Mouse (Mus musculus) liver, postnatal 0 days (tissue): Measurements from ENCODE around the gene Gp1bb. TPM values are rescaled to one million over a fixed set of nuclear protein-coding genes. Genes with fewer than 3 reads are reported as not detected.

Experiments
- ATAC-seq: fragments of 200-750 bp; cut with Nextera tagmentation; 2 replicates; pipeline ENCODE4 v1.8.0; 2017; ENCODE audit warnings: mild to moderate bottlenecking, moderate library complexity
- DNase-seq: peaks from one replicate; pipeline ENCODE4 v3.0.0-alpha.2; 2016
- H3K27ac ChIP-seq: fragments of 300-500 bp; sonication (generic); 2 replicates; pipeline ENCODE4 v1.5.1; 2014; ENCODE audit warnings: antibody characterized with exemption, moderate library complexity, mild to moderate bottlenecking, low read depth
- H3K27me3 ChIP-seq: fragments of 300-500 bp; sonication (generic); 2 replicates; pipeline ENCODE4 v1.6.1; 2014; ENCODE audit warnings: low read length, control low read depth, mixed read lengths; ENCODE audit not compliant: insufficient read depth
- H3K36me3 ChIP-seq: fragments of 300-500 bp; sonication (generic); replicated peaks from 2 replicates; pipeline ENCODE4 v1.6.1; 2014; ENCODE audit warnings: mild to moderate bottlenecking, control low read depth, low read length, moderate library complexity, mixed read lengths; ENCODE audit not compliant: insufficient read depth
- H3K4me1 ChIP-seq: fragments of 300-500 bp; sonication (generic); 2 replicates; pipeline ENCODE4 v1.6.1; 2014; ENCODE audit warnings: antibody characterized with exemption, mild to moderate bottlenecking, control low read depth; ENCODE audit not compliant: insufficient read depth
- H3K4me2 ChIP-seq: fragments of 300-500 bp; sonication (generic); 2 replicates; pipeline ENCODE4 v1.6.1; 2014; ENCODE audit warnings: low read depth, mild to moderate bottlenecking, low read length, moderate library complexity, mixed read lengths
- H3K4me3 ChIP-seq: fragments of 300-500 bp; sonication (generic); 2 replicates; pipeline ENCODE4 v1.5.1; 2014; ENCODE audit warnings: low read depth, low read length
- H3K9ac ChIP-seq: fragments of 300-500 bp; sonication (generic); replicated peaks from 2 replicates; pipeline ENCODE4 v1.6.1; 2014; ENCODE audit warnings: mild to moderate bottlenecking, moderate library complexity
- H3K9me3 ChIP-seq: fragments of 300-500 bp; sonication (generic); 2 replicates; pipeline ENCODE4 v1.6.1; 2016; ENCODE audit warnings: mild to moderate bottlenecking, control low read depth, low read length, mixed read lengths
- CTCF ChIP-seq: sonication (generic); IDR thresholded peaks from 2 replicates; pipeline ENCODE4 v1.5.1; 2016; ENCODE audit warnings: antibody characterized with exemption, low read depth
- EP300 ChIP-seq: IDR thresholded peaks from 2 replicates; pipeline ENCODE4 v1.6.1; 2016; ENCODE audit warnings: antibody characterized with exemption, low read depth, mild to moderate bottlenecking
- WGBS: fragments of 180-500 bp; shearing (Covaris S2); extraction: QIAGEN DNeasy Blood & Tissue Kit; methylation state at CpG from one replicate; pipeline ENCODE4 v1.1.7; 2014; ENCODE audit not compliant: insufficient replicate concordance; 5-methylcytosine and 5-hydroxymethylcytosine counted together
- polyA plus RNA-seq: library from polyadenylated mRNA; unstranded; fragments of >200 nt; fragmentation: Nextera tagmentation; extraction: Ambion mirVana; gene quantifications from 2 replicates; pipeline ENCODE4 v1.2.1, GENCODE M21; 2015

Gp1bb gene
- polyA plus RNA-seq, 1 experiment from 2014 or later, result 56.5 TPM

- H3K27me3 ChIP-seq, result peaks cover 98% of the 10 kb centered on the region
- no peak overlapping the region for H3K27ac ChIP-seq
- ATAC-seq (no peak), DNase-seq (no peak)
- no peak overlapping the region for H3K9ac ChIP-seq
- H3K4me1 ChIP-seq, result peaks cover 24% of the 10 kb centered on the region
- no peak for TF ChIP-seq CTCF
- TF ChIP-seq EP300, result no peak
- 19% methylated on average over 10 of the region's 10 CpGs for WGBS
- H3K4me3 ChIP-seq, result 0 out of 2 replicates have a peak overlapping the region, but pooled peaks have one; percentile 27
- no peaks in the 10 kb centered on the region for H3K9me3 ChIP-seq
- no peak overlapping the region for H3K4me2 ChIP-seq
- no peaks in the 10 kb centered on the region for H3K36me3 ChIP-seq
These were observed 36.5 kb downstream of the Gp1bb start for GRCm38 (mm10) chr16:18585676-18586075.

GRCm38 (mm10) chr16:18584901-18585510 lies 37.2 kb downstream of the Gp1bb start:
- H3K9me3 ChIP-seq, result no peaks in the 10 kb centered on the region
- H3K4me1 ChIP-seq, result peaks cover 19% of the 10 kb centered on the region
- H3K36me3 ChIP-seq, result no peaks in the 10 kb centered on the region
- H3K27me3 ChIP-seq, result peaks cover 98% of the 10 kb centered on the region
- DNase-seq, result no peak
- WGBS, result 45% methylated on average over 10 of the region's 10 CpGs
- H3K27ac ChIP-seq, result no peak overlapping the region
- no peak overlapping the region for H3K4me2 ChIP-seq
- ATAC-seq, result no peak
- H3K4me3 ChIP-seq, result no peak overlapping the region
- TF ChIP-seq CTCF, result no peak
- TF ChIP-seq EP300, result no peak
- no peak overlapping the region for H3K9ac ChIP-seq

GRCm38 (mm10) chr16:18583673-18584357 lies 38.4 kb downstream of the Gp1bb start:
- WGBS, result 40% methylated on average over 10 of the region's 10 CpGs

GRCm38 (mm10) chr16:18583169-18583568 lies 39.0 kb downstream of the Gp1bb start:
- no peaks in the 10 kb centered on the region for H3K9me3 ChIP-seq
- ATAC-seq (no peak), DNase-seq (no peak)
- 28% methylated on average over 10 of the region's 10 CpGs for WGBS
- H3K9ac ChIP-seq, result no peak overlapping the region
- no peak overlapping the region for H3K27ac ChIP-seq
- peaks cover 19% of the 10 kb centered on the region for H3K4me1 ChIP-seq
- no peaks in the 10 kb centered on the region for H3K36me3 ChIP-seq
- no peak overlapping the region for H3K4me2 ChIP-seq
- peaks cover 93% of the 10 kb centered on the region for H3K27me3 ChIP-seq
- no peak for TF ChIP-seq CTCF
- TF ChIP-seq EP300, result no peak
- H3K4me3 ChIP-seq, result no peak overlapping the region

More at GRCm38 (mm10) chr16:18583673-18584357, 38.4 kb downstream of the Gp1bb start:
- DNase-seq (no peak), ATAC-seq (no peak)
- H3K4me2 ChIP-seq, result no peak overlapping the region
- H3K36me3 ChIP-seq, result no peaks in the 10 kb centered on the region
- peaks cover 94% of the 10 kb centered on the region for H3K27me3 ChIP-seq
- H3K27ac ChIP-seq, result no peak overlapping the region
- H3K9me3 ChIP-seq, result no peaks in the 10 kb centered on the region
- H3K9ac ChIP-seq, result no peak overlapping the region
- H3K4me1 ChIP-seq, result peaks cover 19% of the 10 kb centered on the region
- no peak overlapping the region for H3K4me3 ChIP-seq
- TF ChIP-seq CTCF, result no peak
- TF ChIP-seq EP300, result no peak

- peaks cover 19% of the 10 kb centered on the region for H3K4me1 ChIP-seq
- no peak overlapping the region for H3K27ac ChIP-seq
- H3K36me3 ChIP-seq, result no peaks in the 10 kb centered on the region
- ATAC-seq (no peak), DNase-seq (no peak)
- no peak overlapping the region for H3K9ac ChIP-seq
- peak overlapping the region; percentile 37 for H3K4me3 ChIP-seq
- WGBS, result 2% methylated on average over 61 of the region's 67 CpGs
- TF ChIP-seq CTCF, result no peak
- TF ChIP-seq EP300, result no peak
- H3K27me3 ChIP-seq, result peaks cover 89% of the 10 kb centered on the region
- H3K4me2 ChIP-seq, result peak overlapping the region; percentile 65
- no peaks in the 10 kb centered on the region for H3K9me3 ChIP-seq
These were observed 39.6 kb downstream of the Gp1bb start for GRCm38 (mm10) chr16:18582426-18583148.

- DNase-seq, result no peak
- Histone ChIP-seq H3K9ac (no peak overlapping the region), H3K36me3 (no peaks in the 10 kb centered on the region), H3K4me3 (peak overlapping the region; percentile 37), H3K4me2 (peak overlapping the region; percentile 65), H3K9me3 (no peaks in the 10 kb centered on the region), H3K4me1 (peaks cover 19% of the 10 kb centered on the region), H3K27ac (no peak overlapping the region), H3K27me3 (peaks cover 85% of the 10 kb centered on the region)
- under 1% methylated on average over 48 of the region's 66 CpGs for WGBS
- ATAC-seq, result no peak
- no peak for TF ChIP-seq CTCF
- no peak for TF ChIP-seq EP300
These were observed 40.5 kb downstream of the Gp1bb start for GRCm38 (mm10) chr16:18581623-18582205.
